Mouse (Mus musculus) intestine, embryonic 16.5 days (tissue): ENCODE data around the gene Smad6. TPM values are rescaled to one million over a fixed set of nuclear protein-coding genes. Genes with fewer than 3 reads are reported as not detected.
A peak's percentile ranks its signal among the peaks of the same experiment; 100 is the strongest.

Source experiments
- ATAC-seq: fragments of 200-750 bp; cut with Nextera tagmentation; 2 replicates; pipeline ENCODE4 v1.8.0; 2017; ENCODE audit warnings: moderate TSS enrichment, moderate library complexity
- H3K27ac ChIP-seq: fragments of 300-500 bp; sonication (generic); 2 replicates; pipeline ENCODE4 v1.5.1; 2014; ENCODE audit warnings: mild to moderate bottlenecking, low read length
- H3K27me3 ChIP-seq: fragments of 300-500 bp; sonication (generic); replicated peaks from 2 replicates; pipeline ENCODE4 v1.6.1; 2014; ENCODE audit warnings: low read length, control low read depth, mixed read lengths; ENCODE audit not compliant: control insufficient read depth, insufficient read depth
- H3K36me3 ChIP-seq: fragments of 300-500 bp; sonication (generic); 2 replicates; pipeline ENCODE4 v1.6.1; 2014; ENCODE audit warnings: low read length, control low read depth; ENCODE audit not compliant: control insufficient read depth, insufficient read depth
- H3K4me1 ChIP-seq: fragments of 300-500 bp; sonication (generic); 2 replicates; pipeline ENCODE4 v1.6.1; 2014; ENCODE audit warnings: low read length, control low read depth, mixed read lengths; ENCODE audit not compliant: control insufficient read depth, insufficient read depth
- H3K4me2 ChIP-seq: fragments of 300-500 bp; sonication (generic); 2 replicates; pipeline ENCODE4 v1.6.1; 2014; ENCODE audit warnings: low read depth, low read length, control low read depth
- H3K4me3 ChIP-seq: fragments of 300-500 bp; sonication (generic); 2 replicates; pipeline ENCODE4 v1.5.1; 2014; ENCODE audit warnings: mild to moderate bottlenecking, low read length
- H3K9ac ChIP-seq: fragments of 300-500 bp; sonication (generic); 2 replicates; pipeline ENCODE4 v1.6.1; 2014; ENCODE audit warnings: low read depth, low read length
- H3K9me3 ChIP-seq: fragments of 300-500 bp; sonication (generic); 2 replicates; pipeline ENCODE4 v1.6.1; 2016; ENCODE audit warnings: low read length, control low read depth; ENCODE audit not compliant: control insufficient read depth
- WGBS: fragments of 180-500 bp; shearing (Covaris S2); extraction: QIAGEN DNeasy Blood & Tissue Kit; methylation state at CpG from one replicate; pipeline ENCODE4 v1.1.7; 2014; 5-methylcytosine and 5-hydroxymethylcytosine counted together
- polyA plus RNA-seq: library from polyadenylated mRNA; unstranded; fragments of >200 nt; fragmentation: Nextera tagmentation; extraction: Ambion mirVana; gene quantifications from 2 replicates; pipeline ENCODE4 v1.2.1, GENCODE M21; 2015

Gene Smad6
- polyA plus RNA-seq, 1 experiment from 2014 or later = 3.9 TPM

GRCm38 (mm10) chr9:64025565-64025964 lies 3.7 kb upstream of the Smad6 start:
- no peaks in the 10 kb centered on the region for H3K36me3 ChIP-seq
- ATAC-seq = no peak
- H3K4me2 ChIP-seq = no peak overlapping the region
- no peaks in the 10 kb centered on the region for H3K9me3 ChIP-seq
- WGBS = 3% methylated on average over 3 of the region's 3 CpGs
- peak overlapping the region; percentile 29; the same call in 1 of the 2 replicates for H3K27ac ChIP-seq
- H3K9ac ChIP-seq = peak overlapping the region; percentile 26; the same call in 1 of the 2 replicates
- no peaks in the 10 kb centered on the region for H3K27me3 ChIP-seq
- peaks cover 13% of the 10 kb centered on the region for H3K4me1 ChIP-seq
- H3K4me3 ChIP-seq = no peak overlapping the region

- Histone ChIP-seq H3K36me3 (no peaks in the 10 kb centered on the region), H3K4me2 (no peak overlapping the region), H3K4me1 (peaks cover 13% of the 10 kb centered on the region), H3K4me3 (no peak overlapping the region), H3K9ac (no peak overlapping the region), H3K27me3 (no peaks in the 10 kb centered on the region), H3K27ac (peak overlapping the region; percentile 29; the same call in 1 of the 2 replicates), H3K9me3 (no peaks in the 10 kb centered on the region)
- no peak for ATAC-seq
- WGBS = 14% methylated on average over 2 of the region's 2 CpGs
These were observed 3.1 kb upstream of the Smad6 start for GRCm38 (mm10) chr9:64024976-64025375.

GRCm38 (mm10) chr9:64022562-64023366 lies 905 bp upstream of the Smad6 start:
- Histone ChIP-seq H3K4me3 (peak overlapping the region; percentile 95), H3K9ac (peak overlapping the region; percentile 81), H3K9me3 (no peaks in the 10 kb centered on the region), H3K27me3 (no peaks in the 10 kb centered on the region), H3K4me2 (peak overlapping the region; percentile 83), H3K36me3 (no peaks in the 10 kb centered on the region), H3K27ac (peak overlapping the region; percentile 96), H3K4me1 (peaks cover 24% of the 10 kb centered on the region)
- peak; percentile 76 for ATAC-seq
- under 1% methylated on average over 53 of the region's 54 CpGs for WGBS

- no peak for ATAC-seq
- H3K9me3 ChIP-seq = no peaks in the 10 kb centered on the region
- peak overlapping the region; percentile 95 for H3K4me3 ChIP-seq
- peak overlapping the region; percentile 99 for H3K9ac ChIP-seq
- peaks cover 37% of the 10 kb centered on the region for H3K4me1 ChIP-seq
- WGBS = under 1% methylated on average over 31 of the region's 32 CpGs
- H3K36me3 ChIP-seq = no peaks in the 10 kb centered on the region
- H3K27me3 ChIP-seq = no peaks in the 10 kb centered on the region
- peak overlapping the region; percentile 83 for H3K4me2 ChIP-seq
- peak overlapping the region; percentile 96 for H3K27ac ChIP-seq
These were observed 474 bp downstream of the Smad6 start for GRCm38 (mm10) chr9:64021319-64021850.

GRCm38 (mm10) chr9:64020606-64021318 lies 1.1 kb downstream of the Smad6 start:
- H3K4me3 ChIP-seq = peak overlapping the region; percentile 95
- under 1% methylated on average over 76 of the region's 89 CpGs for WGBS
- peaks cover 39% of the 10 kb centered on the region for H3K4me1 ChIP-seq
- no peaks in the 10 kb centered on the region for H3K36me3 ChIP-seq
- no peak for ATAC-seq
- peak overlapping the region; percentile 83 for H3K4me2 ChIP-seq
- H3K9me3 ChIP-seq = no peaks in the 10 kb centered on the region
- H3K27me3 ChIP-seq = no peaks in the 10 kb centered on the region
- H3K27ac ChIP-seq = peak overlapping the region; percentile 96
- peak overlapping the region; percentile 99 for H3K9ac ChIP-seq

- ATAC-seq = no peak
- Histone ChIP-seq H3K9ac (peak overlapping the region; percentile 99), H3K27me3 (no peaks in the 10 kb centered on the region), H3K27ac (peak overlapping the region; percentile 96), H3K36me3 (no peaks in the 10 kb centered on the region), H3K9me3 (no peaks in the 10 kb centered on the region), H3K4me1 (peaks cover 37% of the 10 kb centered on the region), H3K4me2 (peak overlapping the region; percentile 83), H3K4me3 (peak overlapping the region; percentile 95)
- 0% methylated on average over 50 of the region's 50 CpGs for WGBS
These were observed 1.7 kb downstream of the Smad6 start for GRCm38 (mm10) chr9:64020171-64020605.

- ATAC-seq = no peak
- H3K4me1 ChIP-seq = peaks cover 43% of the 10 kb centered on the region
These were observed 2.6 kb downstream of the Smad6 start for GRCm38 (mm10) chr9:64019036-64019886.

GRCm38 (mm10) chr9:64017861-64018793 lies 3.7 kb downstream of the Smad6 start:
- Histone ChIP-seq H3K4me1 (peaks cover 40% of the 10 kb centered on the region), H3K27me3 (no peaks in the 10 kb centered on the region), H3K27ac (peak overlapping the region; percentile 96), H3K4me2 (peak overlapping the region; percentile 83), H3K9me3 (no peaks in the 10 kb centered on the region), H3K9ac (peak overlapping the region; percentile 99), H3K4me3 (peak overlapping the region; percentile 95), H3K36me3 (0 out of 2 replicates have a peak, but pooled peaks cover 2% of the 10 kb centered on the region)
- ATAC-seq = peak; percentile 74
- 5% methylated on average over 23 of the region's 23 CpGs for WGBS

More at GRCm38 (mm10) chr9:64019036-64019886, 2.6 kb downstream of the Smad6 start:
- Histone ChIP-seq H3K27ac (peak overlapping the region; percentile 96), H3K36me3 (0 out of 2 replicates have a peak, but pooled peaks cover 2% of the 10 kb centered on the region), H3K4me2 (peak overlapping the region; percentile 83), H3K4me3 (peak overlapping the region; percentile 95), H3K27me3 (no peaks in the 10 kb centered on the region), H3K9me3 (no peaks in the 10 kb centered on the region), H3K9ac (peak overlapping the region; percentile 99)
- WGBS = 5% methylated on average over 10 of the region's 10 CpGs
